20 mouse cellular contexts compared by ENCODE assay signal in the genomic region with DNA sequence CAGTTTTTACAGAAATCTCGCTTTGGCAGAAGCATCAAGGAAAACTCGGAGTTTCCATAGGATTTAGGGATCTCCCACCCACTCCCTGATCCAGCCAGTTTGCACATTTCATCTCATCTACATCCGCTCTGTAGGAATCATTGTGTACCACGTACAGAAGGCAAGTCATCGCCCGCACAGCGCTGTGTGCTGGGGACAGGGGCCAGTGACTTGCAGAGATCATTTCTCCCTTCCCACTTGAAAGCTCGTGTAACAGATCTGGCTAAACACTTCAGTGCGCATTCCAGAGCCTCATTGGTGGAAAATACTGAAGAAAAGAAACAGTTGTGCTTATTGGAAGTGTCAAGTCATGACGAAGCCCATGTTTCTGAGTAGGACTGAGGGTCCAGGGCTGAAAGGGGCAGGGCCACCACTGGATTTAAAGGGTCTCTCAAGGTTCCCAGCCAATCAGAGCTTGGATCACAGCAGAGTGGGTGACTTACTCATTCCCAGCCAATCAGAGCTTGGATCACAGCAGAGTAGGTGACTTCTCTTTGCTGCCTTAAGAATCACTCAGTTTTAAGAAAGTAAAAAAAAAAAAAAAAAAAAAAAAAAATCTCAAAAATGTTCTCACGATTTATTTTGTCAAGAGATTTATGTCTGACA. TPM values are rescaled to one million over a fixed set of nuclear protein-coding genes. Genes with fewer than 3 reads are reported as not detected.
DNase-seq lines count a peak whose midpoint lies in the region; ATAC-seq lines count a peak whose summit lies in the region.
"Had no signal": no experiment of that assay in that cellular context is flagged by ENCODE, and none has a peak within 500 bp of the region (broad histone marks: within the 10 kb centered on the region; RNA-seq: fewer than 3 reads in every experiment).

No protein-coding gene starts in this region.

- 0 out of 2 replicates have a peak overlapping the region, but pooled peaks have one; percentile 45 for H3K27ac ChIP-seq in heart, embryonic 10.5 days
- H3K27ac ChIP-seq in kidney, embryonic 15.5 days, result no peak overlapping the region
- H3K27ac ChIP-seq: embryonic facial prominence, embryonic 12.5 days; hindbrain, embryonic 13.5 days; midbrain, embryonic 10.5 days had no signal

- no peak overlapping the region for H3K9ac ChIP-seq in kidney, embryonic 15.5 days
- H3K9ac ChIP-seq: embryonic facial prominence, embryonic 12.5 days; hindbrain, embryonic 13.5 days; liver, postnatal 0 days had no signal

- 61% methylated on average over 11 of the region's 11 CpGs for WGBS in heart, embryonic 10.5 days
- WGBS in kidney, embryonic 15.5 days, result 67% methylated on average over 11 of the region's 11 CpGs

- H3K36me3 ChIP-seq in heart, embryonic 10.5 days, result no peaks in the 10 kb centered on the region
- H3K36me3 ChIP-seq in kidney, embryonic 15.5 days, result no peaks in the 10 kb centered on the region
- H3K36me3 ChIP-seq: embryonic facial prominence, embryonic 12.5 days; hindbrain, embryonic 13.5 days; midbrain, embryonic 10.5 days had no signal

- no peak overlapping the region for H3K4me3 ChIP-seq in heart, embryonic 10.5 days
- H3K4me3 ChIP-seq in kidney, embryonic 15.5 days (replicated peaks), result no peak overlapping the region
- H3K4me3 ChIP-seq: embryonic facial prominence, embryonic 12.5 days; hindbrain, embryonic 13.5 days; midbrain, embryonic 10.5 days had no signal

- no peak overlapping the region for H3K4me2 ChIP-seq in kidney, embryonic 15.5 days
- H3K4me2 ChIP-seq: embryonic facial prominence, embryonic 12.5 days; hindbrain, embryonic 13.5 days had no signal

- intact Hi-C loops in heart, postnatal 10 days (cut with DNase I), result no loop called here

- peak; percentile 64; the same call in 1 of the 2 replicates for ATAC-seq in kidney, embryonic 15.5 days (replicated peaks; ENCODE audit: low FRiP score)
- ATAC-seq: liver, postnatal 0 days; Patski had no signal

- H3K27me3 ChIP-seq in heart, embryonic 10.5 days (ENCODE audit: insufficient read depth, poor library complexity, severe bottlenecking), result no peaks in the 10 kb centered on the region
- no peaks in the 10 kb centered on the region for H3K27me3 ChIP-seq in kidney, embryonic 15.5 days
- H3K27me3 ChIP-seq: embryonic facial prominence, embryonic 12.5 days; hindbrain, embryonic 13.5 days; Patski had no signal

- H3K9me3 ChIP-seq in heart, embryonic 10.5 days, result no peaks in the 10 kb centered on the region
- H3K9me3 ChIP-seq in kidney, embryonic 15.5 days (replicated peaks), result no peaks in the 10 kb centered on the region
- H3K9me3 ChIP-seq: embryonic facial prominence, embryonic 12.5 days; hindbrain, embryonic 13.5 days; midbrain, embryonic 10.5 days had no signal

- DNase-seq in heart, embryonic 10.5 days (ENCODE audit: low spot score), result no peak
- no peak for DNase-seq in heart, postnatal 10 days
- DNase-seq in kidney, postnatal 25 days, result no peak
- peak; percentile 12 for DNase-seq in lung, postnatal 36 days
- DNase-seq in lung, postnatal 14 days, result no peak
- DNase-seq in spleen, postnatal 14 days (ENCODE audit: low spot score in 2 of 2), result no peak
- DNase-seq: adrenal gland, postnatal 25 days; cerebellum, adult 18-20 months; cerebellum, postnatal 36 days; gastrocnemius, postnatal 14 days; kidney, adult 11 months; liver; liver, postnatal 0 days; spleen, adult 18-20 months; thymus, postnatal 14 days had no signal

- peaks cover 61% of the 10 kb centered on the region for H3K4me1 ChIP-seq in heart, embryonic 10.5 days
- peaks cover 10% of the 10 kb centered on the region for H3K4me1 ChIP-seq in kidney, embryonic 15.5 days

RNA-seq across cellular contexts. Expression of a gene that starts 14.4 kb away (rescaled TPM):
- polyA plus RNA-seq in heart, embryonic 10.5 days (2016; fragmentation: Nextera tagmentation; extraction: Ambion mirVana), result 26.6 and 46.8 TPM in 2 replicates
- total RNA-seq in heart, postnatal 10 days (2021), result 100 to 1,000 TPM; 122 to 147 TPM
- polyA plus RNA-seq in kidney, embryonic 15.5 days (2015; fragmentation: Nextera tagmentation; extraction: Ambion mirVana), result 10.2 and 11.8 TPM in 2 replicates
